Mouse (Mus musculus) frontal cortex, postnatal 36 days (tissue): Measurements from ENCODE around the gene Olfr914.

ENCODE experiments used
- DNase-seq, 2 experiments: peaks; one replicate each; pipeline ENCODE4 v3.0.0; 2022; ENCODE audit warnings: low spot score in 2 of 2

The Olfr914 gene

GRCm38 (mm10) chr9:38604802-38605201 is at the start of gene Olfr914:
Gene Olfr914, plus strand, starts transcription at chr9:38605102.
- DNase-seq = no peak

- no peak for DNase-seq
Measured at GRCm38 (mm10) chr9:38579878-38580277, 25.0 kb upstream of the Olfr914 start, which contains the start of gene Olfr912. Gene Olfr912, plus strand, starts transcription at chr9:38580178.

DNA sequence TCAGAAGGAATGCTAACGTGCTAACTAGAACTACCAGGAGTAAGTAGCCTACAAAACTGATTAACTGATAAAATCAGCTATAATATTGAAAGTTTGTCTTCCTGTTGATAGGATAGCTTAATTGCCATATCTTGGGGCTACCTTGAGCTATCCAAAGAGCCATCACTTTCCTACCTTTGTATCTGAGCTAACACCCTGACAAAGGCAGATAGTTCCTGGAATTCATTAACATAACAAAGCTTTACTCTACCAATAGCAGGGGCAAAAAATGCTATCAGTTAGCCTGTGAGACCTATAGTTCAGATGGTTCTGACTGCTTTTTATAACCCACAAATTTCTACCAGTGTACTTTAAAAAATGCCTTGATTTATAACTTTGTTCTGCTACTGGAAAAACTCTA is 13.8 kb upstream of the Olfr914 start:
- DNase-seq = no peak

GRCm38 (mm10) chr9:38592459-38592858 is 12.4 kb upstream of the Olfr914 start, which contains the start of gene Olfr913:
Gene Olfr913, plus strand, starts transcription at chr9:38592759.
- DNase-seq = no peak

DNA sequence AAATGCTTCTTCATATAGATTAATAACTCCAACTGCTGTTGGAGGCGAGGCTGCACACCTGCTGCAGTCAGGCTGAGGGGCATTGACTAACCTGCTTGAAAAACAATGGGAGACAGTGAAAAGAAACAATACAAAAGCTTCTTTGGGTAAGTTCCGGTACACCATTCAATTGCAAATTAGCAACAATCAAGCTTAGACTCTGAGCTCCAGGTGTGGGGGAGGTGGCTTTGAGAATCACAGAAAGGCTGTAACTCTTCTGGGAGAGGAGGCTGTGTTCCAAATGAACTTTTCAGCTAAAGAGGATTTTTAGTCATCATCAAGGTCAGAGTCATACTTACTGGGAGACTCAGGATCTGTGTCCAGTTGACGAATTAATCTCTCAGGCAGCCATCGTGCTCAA is 27.5 kb downstream of the Olfr914 start:
- no peak for DNase-seq

DNA sequence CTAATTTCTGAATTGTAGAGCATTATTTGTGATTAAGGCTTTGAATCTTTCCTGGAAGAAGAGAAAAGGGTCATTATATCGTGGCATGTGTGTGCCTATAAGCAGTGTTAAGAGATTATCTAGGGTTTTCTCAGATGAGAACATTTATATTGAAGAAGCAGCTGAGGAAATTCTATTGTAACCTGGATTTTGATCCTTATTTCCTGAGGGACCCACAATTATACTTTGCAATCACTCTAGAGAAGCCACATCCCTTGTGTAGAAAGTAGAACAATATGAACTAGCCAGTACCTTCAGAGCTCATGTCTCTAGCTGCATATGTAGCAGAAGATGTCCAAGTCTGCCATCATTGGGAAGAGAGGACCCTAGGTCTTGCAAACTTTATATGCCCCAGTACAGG is 54.9 kb downstream of the Olfr914 start, which contains the start of gene Olfr916:
Gene Olfr916, minus strand, starts transcription at position 101 of the 400 bp plus-strand sequence.
- no peak for DNase-seq
